Mouse (Mus musculus) left cerebral cortex, adult 11 months (tissue): ENCODE data around the gene Dlat.

ENCODE experiments used
- DNase-seq: peaks from one replicate; pipeline ENCODE4 v3.0.0; 2022; ENCODE audit warnings: low spot score

Gene Dlat

DNA sequence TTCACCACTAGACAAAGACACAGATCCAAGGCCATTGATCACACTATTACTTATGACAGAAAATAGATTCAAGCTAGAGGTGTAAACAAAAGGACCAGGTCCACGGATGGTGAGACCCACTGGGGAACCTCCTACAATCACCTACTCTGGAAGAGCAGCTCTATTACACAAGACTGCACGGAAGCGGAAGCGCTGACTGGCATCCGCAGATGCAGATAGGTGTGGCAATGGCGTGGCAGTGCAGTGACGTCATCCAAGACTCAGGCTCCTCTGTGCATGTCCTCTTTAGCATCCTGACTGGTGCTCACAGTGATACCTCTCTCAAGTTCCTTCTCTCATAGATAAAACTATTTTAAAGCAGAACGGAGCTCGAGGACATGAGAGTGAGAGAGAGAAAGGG is 66.6 kb downstream of the Dlat start:
- DNase-seq, result no peak

DNA sequence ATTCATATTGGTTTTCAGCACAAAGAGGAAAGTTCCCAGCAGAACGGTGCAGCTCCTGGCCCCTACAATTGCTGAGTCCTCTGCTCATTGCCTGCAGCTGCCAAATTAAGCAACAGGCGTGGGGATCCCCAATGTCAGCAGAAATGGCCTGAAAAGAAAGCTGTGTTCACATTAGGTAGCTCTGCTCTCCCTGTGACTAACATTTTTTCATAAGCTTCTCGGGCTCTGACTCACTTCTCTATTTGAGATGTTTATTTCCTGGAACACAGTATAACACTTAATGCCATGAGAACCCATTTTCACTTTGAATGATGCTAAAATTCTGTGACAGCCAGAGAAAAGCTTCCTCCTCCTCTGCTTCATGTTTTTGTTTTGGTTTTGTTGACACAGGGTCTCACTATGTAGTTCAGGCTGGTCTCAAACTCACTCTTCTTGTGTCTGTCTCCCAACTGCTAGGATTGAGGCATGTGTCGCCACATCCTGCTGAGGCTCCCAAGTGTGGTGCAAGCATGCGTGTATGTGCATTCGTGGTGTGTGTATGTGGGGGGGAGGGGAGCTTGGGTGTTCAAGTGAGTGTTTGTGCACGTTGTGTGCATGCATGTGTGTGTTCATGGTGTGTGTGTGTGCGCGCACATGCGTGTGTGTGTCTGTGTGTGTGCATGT is 68.6 kb downstream of the Dlat start:
- DNase-seq, result no peak

DNA sequence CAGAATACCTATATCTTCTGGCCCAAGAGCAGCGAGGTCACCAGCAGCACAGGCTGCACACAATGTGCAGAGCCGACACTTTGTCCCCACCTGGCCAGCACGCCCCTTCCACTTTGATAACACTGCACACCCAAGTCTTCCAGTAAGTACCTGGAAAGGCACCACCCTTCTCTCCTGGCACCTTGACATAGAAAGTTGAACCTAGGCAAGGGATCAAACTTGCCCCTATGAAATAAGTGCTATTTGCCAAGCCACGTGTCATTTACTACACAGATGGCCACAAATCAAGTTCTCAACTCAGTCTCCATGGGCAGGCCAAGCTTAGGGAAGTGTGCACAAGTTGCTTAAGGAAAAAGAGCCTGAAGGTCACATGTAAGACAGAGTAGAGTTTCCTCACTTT is 72.6 kb downstream of the Dlat start:
- DNase-seq, result no peak

DNA sequence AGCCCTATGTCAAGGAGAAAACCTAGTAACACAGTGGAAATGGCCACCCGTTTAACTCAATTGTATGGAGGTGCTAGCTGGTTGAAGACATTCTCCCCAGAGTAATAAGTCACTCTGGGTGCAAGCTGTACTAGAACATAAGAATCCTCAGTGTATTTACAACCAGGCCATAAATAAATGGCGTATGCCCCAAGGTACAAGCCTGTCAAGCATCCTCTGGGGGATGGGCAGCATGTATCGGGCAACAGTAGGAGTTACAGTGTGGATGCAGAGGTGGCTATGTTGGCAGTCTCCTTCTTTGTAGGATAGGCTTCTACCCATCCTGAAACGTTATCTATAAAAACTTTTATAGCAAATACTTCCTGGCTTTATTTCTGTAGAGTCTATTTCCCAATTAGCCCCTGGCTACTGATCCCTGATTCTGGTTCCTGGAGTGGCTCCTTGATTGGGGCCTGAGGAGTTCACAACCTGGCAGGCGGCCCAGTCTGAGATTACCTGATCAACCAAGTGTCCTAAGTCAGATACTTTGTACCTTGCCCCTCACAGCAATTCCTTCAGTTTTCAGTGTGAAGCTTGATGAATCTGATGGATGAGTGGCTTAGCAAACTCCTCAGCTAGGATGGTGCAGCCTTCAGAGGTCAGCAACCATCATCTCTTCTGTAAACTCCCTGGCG is 74.3 kb downstream of the Dlat start:
- DNase-seq, result no peak
